Mouse (Mus musculus) G1E (cell line): Measurements from ENCODE around the gene Mllt6.

Experiments used
- CTCF ChIP-seq: IDR thresholded peaks from 2 replicates; pipeline ENCODE4 v1.5.1; 2012; ENCODE audit warnings: low read depth, low read length, inconsistent platforms, mixed read lengths
- GATA1 ChIP-seq: IDR thresholded peaks from 2 replicates; pipeline ENCODE4 v1.6.1; 2012; ENCODE audit warnings: borderline replicate concordance, low read length, inconsistent platforms, mixed read lengths
- GATA2 ChIP-seq: IDR thresholded peaks from 2 replicates; pipeline ENCODE4 v1.6.1; 2012; ENCODE audit warnings: low read depth, low read length, inconsistent platforms, borderline replicate concordance
- POLR2AphosphoS5 ChIP-seq: IDR thresholded peaks from 2 replicates; pipeline ENCODE4 v1.6.1; 2012; ENCODE audit warnings: low read depth, low read length, inconsistent platforms; ENCODE audit not compliant: insufficient replicate concordance
- TAL1 ChIP-seq: conservative IDR thresholded peaks from 2 replicates; pipeline ENCODE4 v1.6.1; 2012; ENCODE audit warnings: low read depth, low read length, inconsistent platforms, mixed read lengths

- no peak for TF ChIP-seq CTCF
- TF ChIP-seq GATA1: no peak
- no peak for TF ChIP-seq POLR2AphosphoS5
- TF ChIP-seq GATA2: no peak
- TF ChIP-seq TAL1: no peak
These were observed 7.9 kb downstream of the Mllt6 start for GRCm38 (mm10) chr11:97671177-97671527.
